Mouse (Mus musculus): ENCODE results near the gene Arhgap30. TPM values are rescaled to one million over a fixed set of nuclear protein-coding genes. Genes with fewer than 3 reads are reported as not detected.
A peak's percentile ranks its signal among the peaks of the same experiment; 100 is the strongest.

The Arhgap30 gene
- total RNA-seq, 2 experiments from 2014 or later: 2.1 to 2.5 TPM

- intact Hi-C loops (cut with DNase I): no loop called here
- no peak for DNase-seq
Measured at GRCm38 (mm10) chr1:171373946-171374345, 14.8 kb upstream of the Arhgap30 start.

GRCm38 (mm10) chr1:171375646-171376097, 13.1 kb upstream of the Arhgap30 start:
- intact Hi-C loops (cut with DNase I): no loop called here
- no peak for DNase-seq

- intact Hi-C loops (cut with DNase I): no loop called here
- no peak for DNase-seq
Measured at GRCm38 (mm10) chr1:171378298-171378697, 10.5 kb upstream of the Arhgap30 start.

GRCm38 (mm10) chr1:171379935-171380599, 8.7 kb upstream of the Arhgap30 start:
- intact Hi-C loops (cut with DNase I): loop anchor here (2.0 kb wide), 1 partner anchor 59 kb away; no protein-coding TSS in a partner anchor
- peak; percentile 80 to 90 for DNase-seq

GRCm38 (mm10) chr1:171382096-171382620, 6.6 kb upstream of the Arhgap30 start:
- intact Hi-C loops (cut with DNase I): no loop called here
- no peak for DNase-seq

GRCm38 (mm10) chr1:171384361-171384760, 4.4 kb upstream of the Arhgap30 start:
- no peak for DNase-seq
- intact Hi-C loops (cut with DNase I): no loop called here

- DNase-seq: no peak
- intact Hi-C loops (cut with DNase I): no loop called here
Measured at GRCm38 (mm10) chr1:171385171-171385570, 3.6 kb upstream of the Arhgap30 start.

GRCm38 (mm10) chr1:171387099-171387498, 1.7 kb upstream of the Arhgap30 start:
- intact Hi-C loops (cut with DNase I): no loop called here

GRCm38 (mm10) chr1:171390101-171390500, 1.3 kb downstream of the Arhgap30 start:
- intact Hi-C loops (cut with DNase I): no loop called here
- DNase-seq: peak in 1 of 2 experiments; percentile 26

More at GRCm38 (mm10) chr1:171387099-171387498, 1.7 kb upstream of the Arhgap30 start:
- peak; percentile 28 to 29 for DNase-seq

GRCm38 (mm10) chr1:171401821-171402220, 13.1 kb downstream of the Arhgap30 start:
- intact Hi-C loops (cut with DNase I): no loop called here
- no peak for DNase-seq

GRCm38 (mm10) chr1:171402991-171403390, 14.2 kb downstream of the Arhgap30 start:
- intact Hi-C loops (cut with DNase I): no loop called here
- DNase-seq: no peak

GRCm38 (mm10) chr1:171407263-171407662, 18.5 kb downstream of the Arhgap30 start:
- no peak for DNase-seq
- intact Hi-C loops (cut with DNase I): no loop called here

- no peak for DNase-seq
- intact Hi-C loops (cut with DNase I): loop anchor here (2.0 to 5.0 kb wide), 2 partner anchors 49 to 67 kb away; partner anchors contain the start of gene Klhdc9
Measured at GRCm38 (mm10) chr1:171410231-171410630, 21.5 kb downstream of the Arhgap30 start.

GRCm38 (mm10) chr1:171410947-171411484, 22.3 kb downstream of the Arhgap30 start, which contains the start of gene Usf1:
Gene Usf1, plus strand, starts transcription at chr1:171411313.
- DNase-seq: peak; percentile 96 to 97

GRCm38 (mm10) chr1:171411492-171411941, 22.8 kb downstream of the Arhgap30 start:
- intact Hi-C loops (cut with DNase I): loop anchor here (2.0 to 5.0 kb wide), 2 partner anchors 51 to 66 kb away; partner anchors contain the start of gene Klhdc9
- DNase-seq: no peak

More at GRCm38 (mm10) chr1:171410947-171411484, 22.3 kb downstream of the Arhgap30 start, which contains the start of gene Usf1:
- intact Hi-C loops (cut with DNase I): loop anchor here (2.0 to 5.0 kb wide), 2 partner anchors 50 to 66 kb away; partner anchors contain the start of gene Klhdc9

- intact Hi-C loops (cut with DNase I): loop anchor here (1.0 to 5.0 kb wide), 2 partner anchors 25 to 65 kb away; partner anchors contain the start of gene F11r
- peak; percentile 57 to 64 for DNase-seq
Measured at GRCm38 (mm10) chr1:171412001-171412441, 23.3 kb downstream of the Arhgap30 start.

GRCm38 (mm10) chr1:171412446-171412845, 23.7 kb downstream of the Arhgap30 start:
- DNase-seq: peak; percentile 46 to 48
- intact Hi-C loops (cut with DNase I): loop anchor here (1.0 to 5.0 kb wide), 2 partner anchors 25 to 65 kb away; partner anchors contain the start of gene F11r

- intact Hi-C loops (cut with DNase I): loop anchor here (5.0 kb wide), 1 partner anchor 64 kb away; no protein-coding TSS in a partner anchor
Measured at GRCm38 (mm10) chr1:171413608-171414007, 24.9 kb downstream of the Arhgap30 start.

GRCm38 (mm10) chr1:171418660-171419059, 29.9 kb downstream of the Arhgap30 start, which contains the start of gene Tstd1:
Gene Tstd1, plus strand, starts transcription at chr1:171418872.
- DNase-seq: no peak
- intact Hi-C loops (cut with DNase I): no loop called here

More at GRCm38 (mm10) chr1:171413608-171414007, 24.9 kb downstream of the Arhgap30 start:
- no peak for DNase-seq

- no peak for DNase-seq
- intact Hi-C loops (cut with DNase I): no loop called here
Measured at GRCm38 (mm10) chr1:171419291-171419882, 30.6 kb downstream of the Arhgap30 start.
